Mouse (Mus musculus): ENCODE results near the gene Sult6b2.

Sult6b2 gene

GRCm38 (mm10) chr6:142776935-142777334 lies 27.4 kb downstream of the Sult6b2 start:
- DNase-seq: no peak

- DNase-seq: no peak
Observed at GRCm38 (mm10) chr6:142773566-142773965, 30.7 kb downstream of the Sult6b2 start.

- no peak for DNase-seq
Observed at GRCm38 (mm10) chr6:142771643-142772042, 32.7 kb downstream of the Sult6b2 start.

- no peak for DNase-seq
Observed at GRCm38 (mm10) chr6:142769896-142770295, 34.4 kb downstream of the Sult6b2 start.

- no peak for DNase-seq
Observed at GRCm38 (mm10) chr6:142767305-142767704, 37.0 kb downstream of the Sult6b2 start.

- DNase-seq: no peak
Observed at GRCm38 (mm10) chr6:142764933-142765332, 39.4 kb downstream of the Sult6b2 start.

GRCm38 (mm10) chr6:142759633-142760032 lies 44.7 kb downstream of the Sult6b2 start:
- DNase-seq: no peak

GRCm38 (mm10) chr6:142758562-142758961 lies 45.7 kb downstream of the Sult6b2 start:
- DNase-seq: no peak

GRCm38 (mm10) chr6:142757976-142758375 lies 46.3 kb downstream of the Sult6b2 start:
- no peak for DNase-seq

GRCm38 (mm10) chr6:142757334-142757965 lies 46.9 kb downstream of the Sult6b2 start:
- no peak for DNase-seq

GRCm38 (mm10) chr6:142756507-142757333 lies 47.6 kb downstream of the Sult6b2 start, which contains the start of gene Cmas:
Cmas (plus strand) TSS chr6:142756686.
- DNase-seq: peak; percentile 95

- no peak for DNase-seq
Observed at GRCm38 (mm10) chr6:142752331-142753246, 51.7 kb downstream of the Sult6b2 start.

- peak; percentile 30 for DNase-seq
Observed at GRCm38 (mm10) chr6:142751365-142751764, 52.9 kb downstream of the Sult6b2 start.

- no peak for DNase-seq
Observed at GRCm38 (mm10) chr6:142748057-142748708, 56.1 kb downstream of the Sult6b2 start.

GRCm38 (mm10) chr6:142747165-142747564 lies 57.1 kb downstream of the Sult6b2 start:
- no peak for DNase-seq

GRCm38 (mm10) chr6:142746765-142747164 lies 57.5 kb downstream of the Sult6b2 start:
- DNase-seq: no peak

- DNase-seq: no peak
Observed at GRCm38 (mm10) chr6:142745484-142745883, 58.8 kb downstream of the Sult6b2 start.

- DNase-seq: no peak
Observed at GRCm38 (mm10) chr6:142743193-142743592, 61.1 kb downstream of the Sult6b2 start.

GRCm38 (mm10) chr6:142741763-142742162 lies 62.5 kb downstream of the Sult6b2 start:
- DNase-seq: no peak

- no peak for DNase-seq
Observed at GRCm38 (mm10) chr6:142738637-142739036, 65.7 kb downstream of the Sult6b2 start.

GRCm38 (mm10) chr6:142738225-142738624 lies 66.1 kb downstream of the Sult6b2 start:
- no peak for DNase-seq

- peak; percentile 75 for DNase-seq
Observed at GRCm38 (mm10) chr6:142735302-142736005, 68.8 kb downstream of the Sult6b2 start.
